18 mouse cellular contexts compared by ENCODE assay signal in genomic region chr4:153616938-153617337, GRCm38 (mm10).
DNase-seq lines count a peak whose midpoint lies in the region; ATAC-seq and TF ChIP-seq lines count a peak whose summit lies in the region.
"Had no signal": no experiment of that assay in that cellular context is flagged by ENCODE, and none has a peak within 500 bp of the region (broad histone marks: within the 10 kb centered on the region; RNA-seq: fewer than 3 reads in every experiment).

No protein-coding gene starts in this region.

- no peak for TF ChIP-seq EP300 in lung, postnatal 0 days (IDR thresholded peaks at IDR 0.05)
- TF ChIP-seq EP300 in stomach, postnatal 0 days (optimal IDR thresholded peaks at IDR 0.05): no peak

- no peak overlapping the region for H3K27ac ChIP-seq in gastrocnemius, adult 2 months
- H3K27ac ChIP-seq in lung, postnatal 0 days (ENCODE audit: low read length): no peak overlapping the region
- no peak overlapping the region for H3K27ac ChIP-seq in stomach, postnatal 0 days (replicated peaks)
- H3K27ac ChIP-seq: embryonic facial prominence, embryonic 12.5 days; hindbrain, embryonic 10.5 days; hindbrain, embryonic 14.5 days had no signal

- WGBS in lung, postnatal 0 days: 69% methylated on average over 6 of the region's 6 CpGs
- WGBS in stomach, postnatal 0 days: 63% methylated on average over 6 of the region's 6 CpGs

- no peak overlapping the region for H3K9ac ChIP-seq in lung, postnatal 0 days (replicated peaks; ENCODE audit: low read depth)
- H3K9ac ChIP-seq in stomach, postnatal 0 days (ENCODE audit: low read length): no peak overlapping the region
- H3K9ac ChIP-seq: embryonic facial prominence, embryonic 12.5 days; heart, embryonic 12.5 days; hindbrain, embryonic 14.5 days had no signal

- no peaks in the 10 kb centered on the region for H3K27me3 ChIP-seq in lung, postnatal 0 days (replicated peaks; ENCODE audit: insufficient read depth, low read length)
- no peaks in the 10 kb centered on the region for H3K27me3 ChIP-seq in stomach, postnatal 0 days (ENCODE audit: control insufficient read depth, insufficient read depth, low read length)
- H3K27me3 ChIP-seq: embryonic facial prominence, embryonic 12.5 days; heart, embryonic 12.5 days had no signal

- no peaks in the 10 kb centered on the region for H3K36me3 ChIP-seq in lung, postnatal 0 days (ENCODE audit: insufficient read depth, low read length)
- H3K36me3 ChIP-seq in stomach, postnatal 0 days (ENCODE audit: control insufficient read depth, insufficient read depth, low read length): no peaks in the 10 kb centered on the region
- H3K36me3 ChIP-seq: embryonic facial prominence, embryonic 12.5 days; G1E; heart, embryonic 12.5 days; hindbrain, embryonic 10.5 days had no signal

- H3K9me3 ChIP-seq in lung, postnatal 0 days (ENCODE audit: low read length): no peaks in the 10 kb centered on the region
- no peaks in the 10 kb centered on the region for H3K9me3 ChIP-seq in stomach, postnatal 0 days (ENCODE audit: control insufficient read depth, low read length)
- H3K9me3 ChIP-seq: embryonic facial prominence, embryonic 12.5 days; heart, embryonic 12.5 days; hindbrain, embryonic 10.5 days had no signal

- TF ChIP-seq CTCF in gastrocnemius, adult 2 months (IDR thresholded peaks at IDR 0.05): no peak
- no peak for TF ChIP-seq CTCF in lung, postnatal 0 days (IDR thresholded peaks at IDR 0.05)
- TF ChIP-seq CTCF in stomach, postnatal 0 days (IDR thresholded peaks at IDR 0.05; ENCODE audit: low read depth): no peak

- peak; percentile 46 to 65 for DNase-seq in adrenal gland, adult (ENCODE audit: inconsistent age in 2 of 2, low spot score in 1 of 2)
- DNase-seq in adrenal gland, adult 18-20 months (ENCODE audit: low spot score in 2 of 2): no peak
- peak; percentile 32 for DNase-seq in gastrocnemius, adult 2 months
- DNase-seq in gastrocnemius, postnatal 36 days: no peak
- DNase-seq in lung, adult 18-20 months: peak; percentile 10 to 45
- no peak for DNase-seq in lung, postnatal 0 days (ENCODE audit: low spot score)
- DNase-seq in stomach, postnatal 0 days (ENCODE audit: low spot score): peak; percentile 16
- DNase-seq: B cell, adult 2 months; cerebellum, adult 11-12 months; cerebellum, adult 9-10 months; cerebellum, postnatal 25 days had no signal

- no peak overlapping the region for H3K4me2 ChIP-seq in lung, postnatal 0 days (replicated peaks; ENCODE audit: low read depth, low read length)
- no peak overlapping the region for H3K4me2 ChIP-seq in stomach, postnatal 0 days (replicated peaks; ENCODE audit: low read depth)
- H3K4me2 ChIP-seq: embryonic facial prominence, embryonic 12.5 days; heart, embryonic 12.5 days; hindbrain, embryonic 14.5 days had no signal

- intact Hi-C loops in gastrocnemius, adult 2 months (cut with DNase I): no loop called here
- intact Hi-C loops in gastrocnemius, postnatal 36 days (cut with DNase I): no loop called here

- H3K4me3 ChIP-seq in gastrocnemius, adult 2 months: no peak overlapping the region
- no peak overlapping the region for H3K4me3 ChIP-seq in lung, postnatal 0 days (ENCODE audit: low read depth, low read length)
- H3K4me3 ChIP-seq in stomach, postnatal 0 days (ENCODE audit: low read depth, low read length): no peak overlapping the region
- H3K4me3 ChIP-seq: embryonic facial prominence, embryonic 12.5 days; heart, embryonic 12.5 days; hindbrain, embryonic 10.5 days had no signal

- H3K4me1 ChIP-seq in lung, postnatal 0 days (ENCODE audit: insufficient read depth, low read depth, low read length): no peaks in the 10 kb centered on the region
- no peaks in the 10 kb centered on the region for H3K4me1 ChIP-seq in stomach, postnatal 0 days (replicated peaks; ENCODE audit: control insufficient read depth, insufficient read depth)
- H3K4me1 ChIP-seq: embryonic facial prominence, embryonic 12.5 days; heart, embryonic 12.5 days had no signal

- ATAC-seq in lung, postnatal 0 days: no peak
- peak; percentile 83 for ATAC-seq in stomach, postnatal 0 days (ENCODE audit: low FRiP score, low TSS enrichment)
- ATAC-seq: CD4-positive, CD25-positive, alpha-beta regulatory T cell, adult 4 months; forebrain, embryonic 16.5 days had no signal

Comparison
In these comparisons a context has a peak if more than half of its experiments do, and no peak if none do; other contexts are left out.
1. DNase-seq: peak in adrenal gland, adult (2 of 2), gastrocnemius, adult 2 months (single experiment), lung, adult 18-20 months (2 of 2) and stomach, postnatal 0 days (single experiment); none in adrenal gland, adult 18-20 months (0 of 2), gastrocnemius, postnatal 36 days (0 of 2) and lung, postnatal 0 days (single experiment).